Mouse (Mus musculus) monocyte, adult 2 months (primary cell): ENCODE measurements around the gene Pcsk7.

Experiments used
- DNase-seq, 2 experiments: peaks; one replicate each; pipeline ENCODE4 v3.0.0; 2022; ENCODE audit warnings: low spot score in 2 of 2, low read depth in 1 of 2

Pcsk7 gene

GRCm38 (mm10) chr9:45906355-45907077 is at the start of gene Pcsk7, which contains the start of gene Rnf214:
Pcsk7 (plus strand) TSS chr9:45906497.
Rnf214 (minus strand) TSS chr9:45906911.
- DNase-seq: peak; percentile 73 to 75

DNA sequence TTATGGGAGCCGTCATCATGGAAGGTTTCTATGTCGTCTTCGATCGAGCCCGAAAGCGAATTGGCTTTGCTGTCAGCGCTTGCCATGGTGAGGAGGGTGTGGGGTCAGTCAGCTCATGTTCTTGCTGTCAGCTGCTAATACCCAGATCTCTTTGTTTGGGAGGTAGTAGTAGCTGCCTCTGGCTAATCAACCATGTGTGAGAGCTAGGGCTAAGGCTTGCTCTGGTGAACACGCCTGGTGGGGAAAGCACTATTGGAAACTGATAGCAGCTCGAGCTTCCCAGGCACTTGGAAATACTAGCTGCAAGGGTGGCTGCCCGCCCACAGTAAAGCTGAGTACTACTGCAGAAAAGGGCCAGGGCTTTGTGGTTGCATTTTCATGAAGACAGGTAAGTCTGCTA is 46.9 kb upstream of the Pcsk7 start:
- DNase-seq: no peak

GRCm38 (mm10) chr9:45861813-45862212 is 44.5 kb upstream of the Pcsk7 start:
- DNase-seq: no peak

GRCm38 (mm10) chr9:45869181-45869580 is 37.1 kb upstream of the Pcsk7 start:
- no peak for DNase-seq

DNA sequence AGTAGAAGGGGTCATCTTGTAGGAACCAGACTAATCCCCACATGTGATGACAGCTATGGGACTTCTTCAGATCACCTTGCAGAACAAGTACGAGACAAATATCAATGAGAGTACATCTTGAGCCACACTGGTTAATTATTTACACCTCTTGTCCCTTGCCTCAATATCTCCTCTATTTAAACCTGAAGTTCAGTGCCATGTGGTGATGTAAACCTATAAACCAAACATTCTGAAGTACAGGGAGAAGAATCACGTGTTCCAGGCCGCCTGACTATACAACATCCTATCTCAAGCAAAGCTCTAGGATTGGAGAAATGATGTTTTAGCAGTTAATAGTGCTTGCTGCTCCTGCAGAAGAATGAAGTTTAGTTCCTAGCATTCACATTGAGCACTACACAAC is 36.0 kb upstream of the Pcsk7 start:
- DNase-seq: no peak

- DNase-seq: no peak
Observed at GRCm38 (mm10) chr9:45877928-45878327, 28.4 kb upstream of the Pcsk7 start.

DNA sequence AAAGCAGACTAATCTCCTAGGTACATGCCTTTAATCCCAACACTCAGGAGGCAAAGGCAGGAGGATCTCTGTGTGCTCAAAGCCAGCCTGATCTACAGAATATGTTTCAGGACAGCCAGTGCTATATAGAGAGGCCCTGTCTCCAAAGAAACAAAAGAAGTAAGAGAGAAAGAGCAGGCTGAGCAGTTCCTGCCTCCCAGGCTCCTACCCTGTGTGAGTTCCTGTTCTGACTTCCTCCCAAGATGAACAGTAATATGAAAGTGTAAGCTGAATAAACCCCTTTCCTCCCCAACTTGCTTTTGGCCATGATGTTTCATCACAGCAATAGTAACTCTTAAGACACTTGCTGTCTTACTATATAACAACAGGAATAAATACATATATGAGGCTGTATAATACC is 12.6 kb upstream of the Pcsk7 start:
- DNase-seq: no peak

- no peak for DNase-seq
Observed at GRCm38 (mm10) chr9:45905196-45905595, 1.1 kb upstream of the Pcsk7 start.

DNA sequence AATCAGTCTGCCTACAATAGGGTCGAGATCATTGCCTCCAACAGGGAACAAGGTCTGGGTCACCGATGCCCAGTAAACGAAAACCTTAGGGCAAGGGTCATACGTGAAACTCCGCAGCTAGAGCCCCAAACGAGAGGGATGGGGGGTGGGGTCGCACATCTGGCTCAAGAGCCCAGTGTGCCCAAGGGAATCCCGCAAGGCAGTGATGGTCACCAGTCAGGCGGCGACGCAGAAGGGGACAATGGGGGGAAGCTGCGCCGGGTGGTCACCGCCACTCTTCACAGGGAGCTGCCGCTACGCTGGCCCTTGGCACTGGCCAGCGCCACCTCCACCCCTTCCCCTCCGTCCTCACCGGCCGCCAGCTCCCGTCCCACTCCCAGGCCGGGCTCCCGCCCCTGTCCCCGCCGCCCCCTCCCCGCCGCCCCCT is 473 bp upstream of the Pcsk7 start:
- no peak for DNase-seq

- no peak for DNase-seq
Observed at GRCm38 (mm10) chr9:45907078-45907428, 756 bp downstream of the Pcsk7 start.

GRCm38 (mm10) chr9:45910995-45911394 is 4.7 kb downstream of the Pcsk7 start:
- no peak for DNase-seq

DNA sequence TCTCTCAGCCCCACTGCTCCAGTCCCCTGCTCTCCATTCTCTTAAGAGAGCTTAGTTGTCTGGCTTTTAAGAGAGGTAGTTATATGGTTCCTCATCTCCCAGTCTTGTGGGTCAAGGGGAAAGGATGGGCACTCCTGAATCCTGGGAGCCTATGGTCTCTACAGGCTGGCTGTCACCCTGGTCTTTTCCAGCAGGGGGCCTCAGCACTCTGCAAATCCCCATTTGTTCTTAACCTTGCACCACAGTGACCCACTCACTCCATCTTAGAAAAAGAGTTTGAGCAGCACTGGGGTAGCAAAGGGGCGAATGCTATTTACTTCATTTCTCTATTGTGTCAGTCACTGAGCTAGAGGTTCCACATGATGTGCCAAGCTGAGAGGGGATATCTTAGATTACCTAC is 5.4 kb downstream of the Pcsk7 start:
- DNase-seq: peak in 1 of 2 experiments; percentile 26

GRCm38 (mm10) chr9:45915659-45916058 is 9.4 kb downstream of the Pcsk7 start:
- DNase-seq: no peak

GRCm38 (mm10) chr9:45917041-45917934 is 11.0 kb downstream of the Pcsk7 start:
- DNase-seq: no peak

GRCm38 (mm10) chr9:45919895-45920294 is 13.6 kb downstream of the Pcsk7 start:
- no peak for DNase-seq

DNA sequence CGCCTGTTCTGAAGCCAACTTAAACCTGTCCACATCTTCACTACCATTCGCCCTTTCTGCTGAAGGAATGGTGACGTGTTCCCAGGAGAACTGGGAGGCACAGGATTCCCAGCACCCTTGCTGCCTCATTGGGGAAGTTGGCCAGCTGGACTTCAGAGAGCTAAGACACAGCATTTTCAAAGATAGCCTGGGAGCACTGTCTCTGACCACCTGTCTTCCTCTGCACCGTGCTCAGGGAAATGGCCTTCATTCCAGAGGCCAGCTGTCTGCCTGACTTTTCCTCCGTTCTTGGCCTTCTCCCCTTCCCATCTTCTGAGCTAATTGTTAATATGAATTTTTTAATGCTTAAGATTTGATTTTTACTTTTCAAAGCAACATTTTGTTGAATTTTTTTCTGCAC is 23.0 kb downstream of the Pcsk7 start:
- no peak for DNase-seq

- DNase-seq: no peak
Observed at GRCm38 (mm10) chr9:45931958-45932357, 25.7 kb downstream of the Pcsk7 start.

DNA sequence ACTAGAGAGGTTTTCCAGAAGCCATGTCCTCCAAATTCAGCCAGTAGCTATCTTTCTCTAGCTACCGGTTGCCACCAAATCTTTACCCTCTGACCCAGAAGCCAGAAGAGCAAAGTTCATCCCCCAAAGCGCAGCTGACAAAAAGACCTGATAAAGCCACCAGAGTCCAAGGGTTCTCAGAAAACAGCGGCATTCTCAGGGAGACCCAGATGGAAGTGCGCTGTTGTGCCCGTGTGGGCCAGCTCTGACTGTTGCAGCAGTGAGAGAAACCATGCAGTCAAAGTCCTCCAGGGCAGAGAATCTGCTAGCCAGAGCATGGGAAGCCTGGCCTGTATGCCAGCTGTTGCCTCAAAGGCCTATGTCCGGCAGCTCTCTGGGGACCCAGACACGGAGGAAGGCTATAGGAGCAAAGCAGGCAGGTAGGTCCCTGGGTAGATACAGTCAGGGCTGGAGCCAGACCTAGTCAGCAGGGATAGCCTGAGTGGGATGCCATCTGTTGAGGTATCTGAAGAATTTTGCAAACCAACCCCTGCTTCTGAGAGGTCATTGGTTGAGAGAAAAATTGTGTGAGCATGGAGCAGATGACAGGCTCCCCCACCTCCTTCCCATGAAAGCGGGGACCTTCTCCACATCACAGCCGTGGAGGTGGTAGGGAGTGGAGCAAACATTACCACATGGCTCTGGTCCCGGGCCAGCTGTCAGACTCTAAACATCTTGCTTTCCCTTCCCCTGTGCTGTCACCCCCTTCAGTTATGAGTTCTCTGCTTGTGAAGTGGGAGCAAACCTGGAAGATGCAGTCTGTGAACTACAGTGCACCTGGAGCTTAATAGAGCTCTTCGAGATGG is 26.5 kb downstream of the Pcsk7 start:
- DNase-seq: no peak

GRCm38 (mm10) chr9:45935628-45936210 is 29.4 kb downstream of the Pcsk7 start, which contains the start of gene Tagln:
Tagln (minus strand) TSS chr9:45936058.
- DNase-seq: no peak

DNA sequence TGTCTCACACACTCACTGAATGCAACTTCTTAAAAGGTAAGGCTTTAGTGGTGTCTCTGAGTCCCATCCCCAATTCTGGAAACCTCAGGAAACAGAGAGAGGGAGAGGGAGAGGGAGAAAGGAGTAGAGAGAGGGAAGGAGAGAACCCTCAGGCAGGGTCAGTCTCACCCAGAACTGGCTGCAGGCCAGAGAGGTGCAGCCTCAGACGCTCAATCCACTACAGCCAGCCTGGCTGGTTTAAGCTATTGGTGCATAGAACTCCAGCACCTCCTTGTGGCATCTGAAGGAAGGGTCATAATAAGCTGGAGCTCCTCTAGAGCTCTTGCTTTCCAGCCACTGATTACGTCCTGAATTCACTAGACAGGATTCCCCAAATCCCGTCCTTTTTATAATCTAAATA is 30.6 kb downstream of the Pcsk7 start:
- peak in 1 of 2 experiments; percentile 33 for DNase-seq

DNA sequence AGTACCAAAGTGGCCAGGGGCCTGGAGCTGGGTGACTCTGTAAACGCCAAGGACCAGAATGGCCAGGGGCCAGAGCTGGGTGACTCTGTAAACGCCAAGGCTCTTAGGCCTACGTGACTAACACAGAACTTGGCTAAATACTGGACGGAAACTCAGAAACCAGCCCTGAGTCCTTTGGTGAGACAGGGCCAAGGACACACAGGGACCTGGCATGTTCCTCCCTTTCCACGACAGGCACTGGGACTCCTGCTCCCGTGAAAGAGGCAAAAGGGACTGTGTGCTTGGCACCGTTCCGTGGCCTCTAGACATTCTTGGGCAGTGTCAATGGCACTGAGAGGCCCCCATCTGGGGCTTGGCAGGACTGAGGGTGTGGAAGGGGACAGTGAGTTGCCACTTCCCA is 31.8 kb downstream of the Pcsk7 start:
- DNase-seq: no peak
